Mouse (Mus musculus): ENCODE results near the gene Sf1. TPM values are rescaled to one million over a fixed set of nuclear protein-coding genes. Genes with fewer than 3 reads are reported as not detected.

Gene Sf1
- polyA plus RNA-seq, 1 experiment: 140 TPM

GRCm38 (mm10) chr19:6339890-6340504 lies 23.5 kb upstream of the Sf1 start:
- no peaks in the 10 kb centered on the region for H3K9me3 ChIP-seq (ENCODE audit: control insufficient read depth, low read length)
- peaks cover 4% of the 10 kb centered on the region; the same call in 1 of the 2 replicates for H3K27me3 ChIP-seq (ENCODE audit: control insufficient read depth)
- H3K4me3 ChIP-seq (replicated peaks): peak overlapping the region; percentile 80
- peaks cover 56% of the 10 kb centered on the region for H3K36me3 ChIP-seq (ENCODE audit: control insufficient read depth)
- TF ChIP-seq GATA1 (IDR thresholded peaks at IDR 0.05; ENCODE audit: low read length) (no peak), TAL1 (IDR thresholded peaks at IDR 0.05; ENCODE audit: low read length) (no peak)
- H3K4me1 ChIP-seq (ENCODE audit: control insufficient read depth): peaks cover 73% of the 10 kb centered on the region

DNA sequence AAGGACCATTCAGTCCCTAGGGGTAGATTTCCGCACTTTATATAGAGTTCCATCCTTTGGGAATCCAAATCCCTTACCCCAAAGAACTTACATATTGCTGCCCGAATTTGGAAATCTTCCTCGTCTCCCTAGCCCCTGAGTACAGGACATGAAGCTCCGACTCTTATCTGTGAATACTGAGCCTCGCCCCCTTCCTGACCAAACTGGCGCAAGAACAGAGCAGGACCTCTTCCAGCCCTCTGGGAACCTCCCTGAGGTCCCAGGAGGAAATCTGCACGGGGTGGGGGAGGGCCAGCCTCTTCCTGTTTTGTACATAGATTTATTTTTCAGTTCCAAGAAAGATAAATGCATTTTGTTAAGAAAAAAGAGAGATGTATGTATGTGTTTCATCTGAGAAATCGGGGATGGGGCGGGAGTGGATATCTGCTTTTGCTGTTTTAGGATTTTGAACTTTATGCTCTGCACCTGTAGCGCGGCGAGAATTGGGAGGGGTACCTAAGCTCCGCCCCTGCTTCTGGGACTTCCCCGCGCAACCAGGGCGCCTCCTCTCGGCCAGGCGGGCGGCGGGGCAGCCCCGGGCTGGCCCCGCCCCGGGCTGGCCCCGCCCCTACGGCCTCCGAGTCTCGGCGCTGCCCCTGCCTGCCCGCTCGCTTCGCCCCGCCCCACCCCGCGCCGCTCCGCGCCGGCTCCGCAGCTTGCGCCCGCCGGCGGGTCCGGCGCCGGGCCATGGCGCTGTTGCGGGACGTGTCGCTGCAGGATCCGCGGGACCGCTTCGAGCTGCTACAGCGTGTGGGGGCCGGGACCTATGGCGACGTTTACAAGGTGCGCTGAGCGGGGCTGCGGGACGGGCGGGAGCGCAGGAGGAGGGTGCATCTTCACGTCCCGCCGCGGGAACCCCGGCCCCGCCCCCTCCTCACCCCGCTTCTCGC lies 22.7 kb upstream of the Sf1 start, which contains the start of gene Map4k2:
Map4k2 (plus strand) TSS at position 612 of the 929 bp plus-strand sequence.
- peaks cover 62% of the 10 kb centered on the region for H3K36me3 ChIP-seq (ENCODE audit: control insufficient read depth)
- peaks cover 4% of the 10 kb centered on the region; the same call in 1 of the 2 replicates for H3K27me3 ChIP-seq (ENCODE audit: control insufficient read depth)
- peaks cover 65% of the 10 kb centered on the region for H3K4me1 ChIP-seq (ENCODE audit: control insufficient read depth)
- H3K4me3 ChIP-seq (replicated peaks): peak within 1 kb of the TSS; percentile 80
- TF ChIP-seq TAL1 (IDR thresholded peaks at IDR 0.05; ENCODE audit: low read length) (no peak), GATA1 (IDR thresholded peaks at IDR 0.05; ENCODE audit: low read length) (no peak)
- no peaks in the 10 kb centered on the region for H3K9me3 ChIP-seq (ENCODE audit: control insufficient read depth, low read length)

DNA sequence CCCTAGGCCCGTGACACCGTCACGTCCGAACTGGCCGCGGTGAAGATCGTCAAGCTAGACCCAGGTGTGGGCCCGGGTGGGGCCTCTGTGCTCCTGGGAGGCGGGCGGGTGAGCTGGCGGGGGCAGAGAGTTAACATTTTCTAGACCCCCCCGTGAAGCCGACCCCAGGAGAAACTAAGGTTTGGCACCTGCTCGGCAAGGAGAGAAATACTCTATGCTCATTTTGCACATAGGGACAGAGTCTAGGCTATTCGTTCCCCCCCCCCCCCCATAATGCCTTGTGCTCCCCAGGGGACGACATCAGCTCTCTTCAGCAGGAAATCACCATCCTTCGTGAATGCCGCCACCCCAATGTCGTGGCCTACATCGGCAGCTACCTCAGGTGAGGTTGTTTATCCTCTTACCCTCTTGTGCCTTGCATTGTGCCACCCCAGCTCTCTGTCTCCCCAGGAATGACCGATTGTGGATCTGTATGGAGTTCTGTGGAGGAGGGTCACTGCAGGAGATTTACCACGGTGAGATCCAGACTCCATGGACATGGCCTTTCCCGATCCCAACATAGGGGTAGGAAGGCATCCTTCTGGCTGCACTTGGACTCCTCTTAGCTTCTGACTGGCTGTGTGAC lies 21.9 kb upstream of the Sf1 start:
- peaks cover 59% of the 10 kb centered on the region for H3K4me1 ChIP-seq (ENCODE audit: control insufficient read depth)
- peaks cover 68% of the 10 kb centered on the region for H3K36me3 ChIP-seq (ENCODE audit: control insufficient read depth)
- no peaks in the 10 kb centered on the region for H3K9me3 ChIP-seq (ENCODE audit: control insufficient read depth, low read length)
- TF ChIP-seq GATA1 (IDR thresholded peaks at IDR 0.05; ENCODE audit: low read length): no peak
- TF ChIP-seq TAL1 (IDR thresholded peaks at IDR 0.05; ENCODE audit: low read length): no peak
- H3K27me3 ChIP-seq (ENCODE audit: control insufficient read depth): peaks cover 4% of the 10 kb centered on the region; the same call in 1 of the 2 replicates
- peak overlapping the region; percentile 80 for H3K4me3 ChIP-seq (replicated peaks)

DNA sequence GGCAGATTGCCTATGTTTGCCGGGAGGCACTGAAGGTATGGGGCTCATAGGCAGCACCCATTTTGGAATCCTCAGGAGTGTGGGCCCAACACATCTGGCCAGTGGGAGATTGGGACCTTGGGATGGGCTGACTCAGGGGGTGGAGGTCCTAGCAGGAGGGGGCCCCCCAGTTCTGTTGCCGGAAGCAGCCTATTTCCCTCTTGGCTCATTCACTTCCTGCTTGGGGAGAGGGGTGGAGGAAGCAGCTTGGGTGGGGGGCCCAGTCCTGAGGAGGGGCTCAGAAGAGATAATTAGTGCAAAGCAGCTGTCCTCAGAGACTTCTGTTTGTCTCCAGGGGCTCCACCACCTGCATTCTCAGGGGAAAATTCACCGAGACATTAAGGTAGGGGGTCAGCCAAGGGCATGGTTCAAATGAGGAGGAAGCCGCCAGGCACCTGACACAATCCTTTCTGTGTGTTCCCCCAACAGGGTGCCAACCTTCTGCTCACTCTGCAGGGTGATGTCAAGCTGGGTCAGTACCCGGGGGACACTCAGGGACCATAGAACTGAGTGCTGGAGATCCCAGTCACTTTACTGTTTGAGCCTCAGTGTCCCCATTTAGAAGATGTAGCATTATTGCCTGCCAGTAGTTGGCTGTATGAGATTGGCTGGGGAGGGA lies 21.1 kb upstream of the Sf1 start:
- H3K27me3 ChIP-seq (ENCODE audit: control insufficient read depth): peaks cover 4% of the 10 kb centered on the region; the same call in 1 of the 2 replicates
- TF ChIP-seq GATA1 (IDR thresholded peaks at IDR 0.05; ENCODE audit: low read length) (no peak), TAL1 (IDR thresholded peaks at IDR 0.05; ENCODE audit: low read length) (no peak)
- peak overlapping the region; percentile 2 for H3K4me3 ChIP-seq (replicated peaks)
- H3K36me3 ChIP-seq (ENCODE audit: control insufficient read depth): peaks cover 68% of the 10 kb centered on the region
- no peaks in the 10 kb centered on the region for H3K9me3 ChIP-seq (ENCODE audit: control insufficient read depth, low read length)
- H3K4me1 ChIP-seq (ENCODE audit: control insufficient read depth): peaks cover 51% of the 10 kb centered on the region

DNA sequence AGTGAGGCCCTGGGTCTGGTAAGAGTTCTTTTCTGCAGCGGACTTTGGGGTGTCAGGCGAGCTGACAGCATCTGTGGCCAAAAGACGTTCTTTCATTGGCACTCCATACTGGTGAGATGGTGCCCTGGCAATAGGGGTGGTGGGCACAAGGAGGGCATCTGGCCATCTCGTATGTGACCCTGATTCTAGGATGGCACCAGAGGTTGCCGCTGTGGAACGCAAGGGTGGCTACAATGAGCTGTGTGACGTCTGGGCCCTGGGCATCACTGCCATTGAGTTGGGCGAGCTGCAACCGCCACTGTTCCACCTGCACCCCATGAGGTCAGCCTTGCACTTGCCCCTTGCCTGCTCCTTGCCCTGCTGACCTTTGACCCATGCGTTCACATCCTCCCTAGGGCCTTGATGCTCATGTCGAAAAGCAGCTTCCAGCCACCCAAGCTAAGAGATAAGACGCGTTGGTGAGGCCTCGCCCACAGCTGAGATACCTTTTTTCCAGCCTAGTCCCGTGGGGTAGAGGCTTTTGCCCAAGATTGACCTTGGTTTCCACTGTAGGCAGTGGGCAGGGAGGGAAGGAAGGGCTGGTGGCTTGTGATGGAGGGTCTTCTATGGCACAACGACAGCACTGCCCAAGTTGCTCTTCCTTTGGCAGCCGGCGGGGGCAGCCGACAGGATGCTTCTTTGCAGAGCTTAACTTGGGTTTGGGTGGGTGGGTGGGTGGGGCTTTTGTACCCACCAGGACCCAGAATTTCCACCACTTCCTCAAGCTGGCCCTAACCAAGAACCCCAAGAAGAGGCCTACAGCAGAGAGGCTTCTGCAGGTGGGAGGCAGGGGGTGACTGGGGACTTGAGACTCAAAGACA lies 20.2 kb upstream of the Sf1 start:
- Histone ChIP-seq H3K36me3 (ENCODE audit: control insufficient read depth) (peaks cover 64% of the 10 kb centered on the region), H3K4me1 (ENCODE audit: control insufficient read depth) (peaks cover 50% of the 10 kb centered on the region), H3K9me3 (ENCODE audit: control insufficient read depth, low read length) (no peaks in the 10 kb centered on the region), H3K4me3 (replicated peaks) (no peak overlapping the region), H3K27me3 (ENCODE audit: control insufficient read depth) (peaks cover 4% of the 10 kb centered on the region; the same call in 1 of the 2 replicates)
- no peak for TF ChIP-seq TAL1 (IDR thresholded peaks at IDR 0.05; ENCODE audit: low read length)
- TF ChIP-seq GATA1 (IDR thresholded peaks at IDR 0.05; ENCODE audit: low read length): no peak

GRCm38 (mm10) chr19:6343996-6344395 lies 19.5 kb upstream of the Sf1 start:
- H3K4me1 ChIP-seq (ENCODE audit: control insufficient read depth): peaks cover 56% of the 10 kb centered on the region
- H3K9me3 ChIP-seq (ENCODE audit: control insufficient read depth, low read length): no peaks in the 10 kb centered on the region
- peaks cover 57% of the 10 kb centered on the region for H3K36me3 ChIP-seq (ENCODE audit: control insufficient read depth)
- TF ChIP-seq GATA1 (IDR thresholded peaks at IDR 0.05; ENCODE audit: low read length) (no peak), TAL1 (IDR thresholded peaks at IDR 0.05; ENCODE audit: low read length) (no peak)
- peaks cover 4% of the 10 kb centered on the region; the same call in 1 of the 2 replicates for H3K27me3 ChIP-seq (ENCODE audit: control insufficient read depth)
- H3K4me3 ChIP-seq (replicated peaks): no peak overlapping the region

DNA sequence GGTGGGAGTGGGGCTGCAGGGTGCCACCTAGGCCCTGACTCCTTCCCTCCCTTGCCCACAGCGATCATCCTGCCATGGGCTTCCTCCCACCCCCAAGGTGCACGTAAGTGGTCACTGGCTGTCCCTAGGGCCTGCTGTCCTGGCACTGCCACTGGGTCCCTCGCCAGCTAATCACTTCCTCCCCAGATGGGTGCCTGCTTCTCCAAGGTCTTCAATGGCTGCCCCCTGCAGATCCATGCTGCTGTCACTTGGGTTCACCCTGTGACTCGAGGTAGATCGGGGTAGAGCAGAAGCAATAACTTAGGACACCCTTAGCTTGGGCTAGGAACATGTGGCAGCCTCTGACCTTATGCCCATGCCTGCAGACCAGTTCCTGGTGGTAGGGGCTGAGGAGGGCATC lies 17.5 kb upstream of the Sf1 start:
- Histone ChIP-seq H3K9me3 (ENCODE audit: control insufficient read depth, low read length) (no peaks in the 10 kb centered on the region), H3K36me3 (ENCODE audit: control insufficient read depth) (peaks cover 46% of the 10 kb centered on the region), H3K4me1 (ENCODE audit: control insufficient read depth) (peaks cover 43% of the 10 kb centered on the region), H3K27me3 (ENCODE audit: control insufficient read depth) (peaks cover 4% of the 10 kb centered on the region; the same call in 1 of the 2 replicates), H3K4me3 (replicated peaks) (no peak overlapping the region)
- TF ChIP-seq TAL1 (IDR thresholded peaks at IDR 0.05; ENCODE audit: low read length): no peak
- no peak for TF ChIP-seq GATA1 (IDR thresholded peaks at IDR 0.05; ENCODE audit: low read length)

DNA sequence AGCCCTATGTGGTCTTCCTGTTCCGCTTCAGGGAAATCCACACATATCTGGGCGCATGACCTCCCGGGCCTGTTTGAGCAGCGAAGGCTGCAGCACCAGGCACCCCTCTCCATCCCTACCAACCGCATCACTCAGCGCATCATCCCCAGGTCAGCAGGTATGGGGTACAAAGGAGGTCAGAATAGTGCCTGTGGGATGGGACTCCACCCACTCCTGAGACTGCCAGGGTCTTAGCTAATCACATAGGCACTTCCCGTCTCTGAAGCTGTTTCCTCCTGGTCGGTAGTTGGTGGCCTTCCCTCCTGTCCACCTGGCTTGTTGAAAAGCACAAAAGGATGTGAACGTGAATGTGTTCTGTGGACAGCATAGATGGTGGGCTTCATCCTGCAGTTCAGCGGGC lies 16.8 kb upstream of the Sf1 start:
- TF ChIP-seq TAL1 (IDR thresholded peaks at IDR 0.05; ENCODE audit: low read length): no peak
- TF ChIP-seq GATA1 (IDR thresholded peaks at IDR 0.05; ENCODE audit: low read length): no peak
- Histone ChIP-seq H3K36me3 (ENCODE audit: control insufficient read depth) (peaks cover 47% of the 10 kb centered on the region), H3K4me1 (ENCODE audit: control insufficient read depth) (peaks cover 37% of the 10 kb centered on the region), H3K4me3 (replicated peaks) (no peak overlapping the region), H3K9me3 (ENCODE audit: control insufficient read depth, low read length) (no peaks in the 10 kb centered on the region), H3K27me3 (ENCODE audit: control insufficient read depth) (peaks cover 3% of the 10 kb centered on the region; the same call in 1 of the 2 replicates)
